Mouse (Mus musculus): Measurements from ENCODE around the gene Timm8a2. TPM values are rescaled to one million over a fixed set of nuclear protein-coding genes. Genes with fewer than 3 reads are reported as not detected.

Timm8a2 gene
- total RNA-seq (2021), result not detected

DNA sequence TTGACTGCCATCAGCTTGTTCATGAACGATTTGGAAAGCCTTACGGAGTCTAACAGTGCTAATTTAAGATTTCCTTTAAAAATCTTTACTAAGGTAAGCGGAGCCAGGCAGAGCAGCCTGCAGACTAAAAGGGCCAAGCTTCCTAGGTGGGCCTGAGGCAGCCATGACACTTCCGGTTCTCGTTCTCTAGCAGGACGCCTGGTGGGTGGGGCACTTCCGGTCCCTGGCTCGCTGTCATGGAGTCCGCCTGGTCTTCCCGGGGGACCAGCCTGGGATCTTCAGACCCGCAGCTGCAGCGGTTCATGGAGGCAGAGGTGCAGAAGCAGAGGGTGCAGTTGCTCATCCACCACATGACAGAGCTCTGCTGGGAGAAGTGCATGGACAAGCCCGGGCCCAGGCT, at the start of gene Timm8a2:
Gene Timm8a2 (plus strand): TSS at position 224 of the 400 bp plus-strand sequence.
- no peak for DNase-seq
- intact Hi-C loops (cut with DNase I), result no loop called here

- no peak for DNase-seq
- intact Hi-C loops (cut with DNase I), result no loop called here
Observed at GRCm38 (mm10) chr14:121985477-121985876, 49.0 kb upstream of the Timm8a2 start.

DNA sequence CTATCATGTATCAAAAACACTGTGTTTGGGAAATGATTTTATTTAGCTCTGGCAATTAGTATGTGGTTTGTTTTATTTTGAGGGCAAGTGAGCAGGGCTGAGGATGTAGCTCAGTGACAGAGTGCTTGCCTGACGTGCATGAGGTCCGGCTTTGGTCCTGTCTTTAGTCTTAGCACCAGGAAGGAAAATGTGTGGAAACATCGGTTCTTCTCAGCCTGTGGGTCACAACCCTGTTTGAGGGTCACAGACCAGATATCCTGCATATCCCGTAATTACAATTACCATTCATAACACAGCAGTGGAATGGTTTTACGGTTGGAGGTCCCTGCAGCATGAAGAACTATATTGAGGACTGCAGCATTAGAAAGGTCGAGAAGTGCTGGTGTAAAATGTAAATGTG, 48.4 kb upstream of the Timm8a2 start:
- intact Hi-C loops (cut with DNase I), result no loop called here
- DNase-seq, result no peak

DNA sequence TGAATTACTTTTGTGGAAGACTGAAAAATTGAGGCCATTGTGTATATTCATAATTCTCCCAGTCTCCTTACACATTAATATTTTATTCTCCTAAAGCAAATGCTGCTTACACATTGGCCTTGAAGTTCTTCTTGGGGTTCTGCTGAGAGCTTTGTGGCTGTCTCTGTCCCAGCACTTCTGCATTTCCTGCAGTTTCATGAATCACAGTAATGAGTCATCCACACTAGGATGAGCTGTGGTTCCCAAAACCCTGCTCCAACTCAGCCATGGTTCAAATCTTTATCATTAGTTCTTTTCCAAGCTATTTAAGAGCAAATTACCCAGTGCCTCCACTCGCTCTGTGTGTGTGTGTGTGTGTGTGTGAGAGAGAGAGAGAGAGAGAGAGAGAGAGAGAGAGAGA, 47.2 kb upstream of the Timm8a2 start:
- no peak for DNase-seq
- intact Hi-C loops (cut with DNase I), result no loop called here

DNA sequence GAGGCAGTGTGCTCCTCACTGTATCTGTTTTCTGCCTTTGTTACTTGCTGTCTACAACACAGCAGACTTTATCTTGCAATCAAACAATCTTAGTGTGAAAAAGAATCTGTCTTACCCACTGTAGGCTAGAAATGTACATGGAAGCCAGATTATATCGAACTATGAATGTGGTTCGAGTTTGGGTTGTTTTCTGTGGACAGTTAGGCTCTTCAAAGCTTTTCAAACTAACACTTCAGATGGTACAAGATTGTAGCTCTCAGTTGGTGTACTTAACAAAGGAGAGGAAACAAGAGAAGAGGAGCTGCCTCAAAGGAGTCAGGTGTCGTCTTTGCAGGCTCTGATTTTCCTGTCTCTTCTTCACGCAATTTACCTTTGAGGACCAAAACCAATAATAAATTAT, 46.8 kb upstream of the Timm8a2 start:
- no peak for DNase-seq
- intact Hi-C loops (cut with DNase I), result no loop called here

GRCm38 (mm10) chr14:121989331-121989730, 45.1 kb upstream of the Timm8a2 start:
- intact Hi-C loops (cut with DNase I), result no loop called here
- DNase-seq, result no peak

- DNase-seq, result no peak
- intact Hi-C loops (cut with DNase I), result no loop called here
Observed at GRCm38 (mm10) chr14:121989869-121990268, 44.6 kb upstream of the Timm8a2 start.

DNA sequence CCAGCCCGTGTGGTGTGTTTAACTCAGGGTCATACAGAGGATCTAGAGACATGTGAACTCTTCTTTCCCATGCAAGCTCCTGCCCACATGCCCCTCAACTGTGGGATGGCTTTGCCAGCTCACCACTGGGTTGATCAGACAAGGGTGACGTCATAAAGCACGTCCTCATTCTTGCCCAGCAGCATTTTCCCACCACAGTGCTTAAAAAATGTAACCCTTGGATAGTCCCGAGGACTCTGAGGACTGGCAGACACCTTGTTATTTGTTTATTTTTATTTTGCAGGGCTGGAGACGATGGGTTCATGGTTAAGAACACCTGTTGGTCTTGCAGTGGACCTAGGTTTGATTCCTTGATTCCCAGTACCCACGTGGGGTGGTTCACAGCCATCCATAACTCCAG, 43.6 kb upstream of the Timm8a2 start:
- DNase-seq, result no peak
- intact Hi-C loops (cut with DNase I), result no loop called here

- intact Hi-C loops (cut with DNase I), result no loop called here
Observed at GRCm38 (mm10) chr14:121991921-121992320, 42.6 kb upstream of the Timm8a2 start.

GRCm38 (mm10) chr14:121992395-121993280, 41.8 kb upstream of the Timm8a2 start:
- DNase-seq, result no peak
- intact Hi-C loops (cut with DNase I), result no loop called here

More at GRCm38 (mm10) chr14:121991921-121992320, 42.6 kb upstream of the Timm8a2 start:
- no peak for DNase-seq

- intact Hi-C loops (cut with DNase I), result no loop called here
Observed at GRCm38 (mm10) chr14:121993616-121994015, 40.9 kb upstream of the Timm8a2 start.

GRCm38 (mm10) chr14:121994171-121994700, 40.2 kb upstream of the Timm8a2 start:
- intact Hi-C loops (cut with DNase I), result no loop called here
- no peak for DNase-seq

More at GRCm38 (mm10) chr14:121993616-121994015, 40.9 kb upstream of the Timm8a2 start:
- DNase-seq, result no peak

- intact Hi-C loops (cut with DNase I), result no loop called here
- DNase-seq, result no peak
Observed at GRCm38 (mm10) chr14:121994846-121995556, 39.5 kb upstream of the Timm8a2 start.

DNA sequence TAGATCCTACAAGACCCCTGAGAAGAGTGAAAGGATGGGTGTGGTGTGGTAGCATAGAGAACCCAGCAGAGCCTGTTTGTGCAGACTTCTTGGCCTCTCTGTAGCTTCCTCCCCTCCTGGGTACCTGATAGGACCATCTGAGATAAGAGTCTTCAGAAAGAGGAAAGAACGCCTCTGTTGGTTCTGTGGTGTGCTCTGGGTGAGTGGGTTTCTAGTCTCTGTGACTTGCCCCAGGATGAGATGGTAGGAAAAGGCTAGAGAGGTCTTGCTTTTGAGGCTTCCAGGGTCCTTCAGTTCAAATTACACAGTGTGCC, 39.0 kb upstream of the Timm8a2 start:
- intact Hi-C loops (cut with DNase I), result no loop called here
- DNase-seq, result no peak

DNA sequence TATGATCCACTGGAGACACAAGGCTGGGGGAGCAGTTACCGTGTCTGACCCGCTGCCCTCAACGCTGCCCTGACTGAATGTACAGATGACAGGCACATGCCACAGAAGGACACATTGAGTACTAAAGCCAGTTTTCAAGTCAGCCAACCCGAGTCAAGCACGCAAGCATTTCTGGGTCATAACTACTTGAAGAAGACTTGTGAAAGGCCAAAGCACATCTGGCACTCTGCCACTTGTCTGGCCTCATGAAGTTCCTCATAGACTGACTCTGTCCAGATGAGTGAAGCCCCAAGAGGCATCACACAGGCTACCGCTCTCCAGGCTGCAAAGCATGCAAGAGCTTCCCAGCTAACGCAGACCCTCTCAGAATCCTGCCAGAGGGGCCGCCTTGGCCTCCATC, 37.7 kb upstream of the Timm8a2 start:
- intact Hi-C loops (cut with DNase I), result no loop called here
- peak; percentile 65 to 68 for DNase-seq

GRCm38 (mm10) chr14:121999455-121999854, 35.0 kb upstream of the Timm8a2 start:
- no peak for DNase-seq
- intact Hi-C loops (cut with DNase I), result no loop called here

DNA sequence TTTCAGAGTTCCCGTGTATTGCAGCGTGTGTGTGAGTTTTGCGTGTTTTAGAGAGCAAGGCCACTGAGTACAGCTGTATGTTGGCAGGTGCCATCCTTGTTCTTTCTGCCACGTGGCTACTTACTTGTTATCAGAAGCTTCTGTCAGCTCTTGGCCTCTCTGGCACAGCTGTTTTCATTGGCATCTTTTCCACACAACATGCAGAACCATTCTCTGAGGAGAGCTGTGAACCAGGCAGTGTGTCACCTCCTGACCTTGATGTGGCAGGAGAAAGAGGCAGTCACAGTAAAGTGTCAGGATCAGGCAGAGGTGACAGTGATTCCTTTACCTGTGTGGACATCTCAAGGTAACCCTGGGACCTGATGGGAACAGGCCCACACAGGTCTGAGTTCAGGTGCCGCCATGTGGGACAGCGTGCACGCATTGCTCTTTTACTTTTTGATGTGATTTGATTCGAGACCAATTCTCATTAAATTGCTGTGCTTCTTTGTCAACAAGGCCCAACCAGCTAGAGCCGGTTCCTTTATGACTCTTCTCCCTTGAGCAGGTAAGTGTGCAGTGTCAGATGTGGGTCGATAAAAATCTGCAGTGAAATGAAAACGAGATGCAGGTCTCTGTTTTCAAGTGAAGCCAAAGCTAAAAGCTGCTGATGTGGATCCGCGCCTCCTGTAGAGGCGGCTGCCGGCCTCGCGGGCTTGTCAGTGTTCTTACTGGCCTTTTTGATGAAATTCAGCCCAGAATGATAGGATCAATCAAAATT, 33.9 kb upstream of the Timm8a2 start:
- no peak for DNase-seq
- intact Hi-C loops (cut with DNase I), result no loop called here

- no peak for DNase-seq
- intact Hi-C loops (cut with DNase I), result no loop called here
Observed at GRCm38 (mm10) chr14:122002224-122002623, 32.2 kb upstream of the Timm8a2 start.

GRCm38 (mm10) chr14:122003812-122004211, 30.7 kb upstream of the Timm8a2 start:
- intact Hi-C loops (cut with DNase I), result no loop called here
- DNase-seq, result no peak

- DNase-seq, result no peak
- intact Hi-C loops (cut with DNase I), result no loop called here
Observed at GRCm38 (mm10) chr14:122008261-122008660, 26.2 kb upstream of the Timm8a2 start.

DNA sequence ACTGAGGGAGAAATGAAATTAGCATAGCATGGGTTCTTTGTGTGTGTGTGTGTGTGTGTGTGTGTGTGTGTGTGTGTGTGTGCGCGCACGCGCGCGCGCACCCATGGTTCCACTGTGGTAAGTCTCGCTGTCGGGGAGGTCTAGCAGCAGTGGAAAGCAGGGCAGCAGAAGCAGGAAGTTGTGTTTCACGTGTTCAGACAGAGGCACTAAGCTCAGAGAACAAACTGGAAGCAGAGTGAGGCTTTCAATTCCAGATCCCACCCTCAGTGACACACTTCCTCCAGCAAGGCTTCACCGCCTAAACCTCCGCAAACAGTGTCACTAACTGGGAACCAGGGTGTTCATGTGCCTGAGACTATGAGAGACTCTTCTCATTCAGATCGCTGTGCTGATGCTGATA, 25.0 kb upstream of the Timm8a2 start:
- no peak for DNase-seq
- intact Hi-C loops (cut with DNase I), result no loop called here
